Mouse (Mus musculus) cerebellum, adult 8-10 months (tissue): ENCODE measurements around the gene Samd15.

Source experiments
- DNase-seq: peaks from one replicate; pipeline ENCODE4 v3.0.0; 2022

The Samd15 gene

GRCm38 (mm10) chr12:87236882-87237483 is 37.5 kb downstream of the Samd15 start:
- DNase-seq: no peak

- no peak for DNase-seq
Observed at GRCm38 (mm10) chr12:87238632-87239031, 39.1 kb downstream of the Samd15 start, which contains the start of gene Noxred1. TSS of gene Noxred1 (minus strand) at chr12:87238732.

DNA sequence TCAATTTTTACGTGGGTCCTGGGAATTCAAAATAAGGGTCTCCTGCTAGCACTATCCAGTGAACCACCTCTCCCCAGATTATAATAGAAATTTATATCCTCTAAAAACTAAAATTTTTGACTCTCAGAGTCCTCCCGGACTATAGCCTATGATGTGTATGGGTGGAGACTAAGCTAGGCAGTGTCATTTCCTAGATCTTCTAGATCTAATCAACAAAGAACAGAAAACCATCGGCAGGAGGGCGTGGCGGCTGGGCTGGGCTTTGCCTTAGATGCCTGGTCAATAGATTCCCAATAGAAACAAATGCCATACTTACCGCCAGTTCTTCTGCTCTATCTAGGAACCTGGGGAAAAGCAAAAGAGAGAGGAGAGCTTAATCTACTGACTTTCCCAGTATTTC is 50.6 kb downstream of the Samd15 start:
- DNase-seq: no peak

GRCm38 (mm10) chr12:87253878-87254277 is 54.4 kb downstream of the Samd15 start:
- DNase-seq: no peak

GRCm38 (mm10) chr12:87256629-87257028 is 57.1 kb downstream of the Samd15 start:
- no peak for DNase-seq

DNA sequence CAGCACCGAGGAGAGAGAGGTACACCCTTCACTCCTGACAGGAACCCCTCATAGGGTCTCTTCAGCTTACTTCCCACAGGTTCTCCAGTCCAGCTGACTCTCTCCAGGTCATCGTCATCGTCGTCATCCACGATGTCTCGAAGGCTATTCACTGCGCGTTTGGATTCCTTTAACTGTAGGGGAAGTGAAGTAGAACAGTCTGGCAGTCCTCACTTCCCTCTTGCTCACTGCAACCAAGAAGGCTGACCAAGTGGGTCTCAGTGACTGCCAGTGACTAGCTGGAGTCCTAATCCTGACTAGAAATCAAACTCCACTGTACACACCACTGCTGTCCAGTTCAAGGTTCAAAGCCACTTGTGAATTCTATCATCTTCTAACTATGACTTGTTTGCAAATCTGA is 61.0 kb downstream of the Samd15 start:
- DNase-seq: no peak
